Mouse (Mus musculus) small intestine, adult 2 months (tissue): ENCODE results near the gene Ctsg.

Source experiments
- CTCF ChIP-seq: fragments of 200-500 bp; IDR thresholded peaks from 2 replicates; pipeline ENCODE4 v1.5.1; 2012; ENCODE audit warnings: low read depth, mild to moderate bottlenecking, control low read depth, inconsistent platforms, low read length, moderate library complexity, mixed read lengths; ENCODE audit not compliant: insufficient replicate concordance, insufficient read length; ENCODE audit errors: extremely low read depth
- POLR2A ChIP-seq: fragments of 200-500 bp; IDR thresholded peaks from 2 replicates; pipeline ENCODE4 v1.6.1; 2012; ENCODE audit warnings: low read depth, mild to moderate bottlenecking, control low read depth, inconsistent platforms, low read length, moderate library complexity

DNA sequence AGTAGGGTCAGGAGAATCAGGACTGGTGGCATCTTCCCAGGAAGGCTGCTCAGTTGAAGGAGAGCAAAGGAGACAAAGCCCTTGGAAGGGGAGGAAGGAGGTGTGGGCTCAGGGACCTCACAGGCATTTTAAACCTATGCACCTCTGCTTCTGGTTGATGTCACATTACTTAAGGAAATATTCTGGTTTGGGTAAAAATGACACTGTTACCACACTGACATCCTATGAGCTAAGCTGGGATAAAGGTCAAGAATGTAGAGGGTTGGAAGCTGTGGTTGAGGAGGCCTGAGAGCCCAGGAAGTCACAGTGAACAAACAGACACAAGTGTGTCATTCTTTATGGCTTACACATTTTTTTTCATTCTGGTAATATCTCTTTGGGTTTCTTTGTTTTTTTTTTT lies 18.2 kb upstream of the Ctsg start, which contains the start of gene Gzme:
- TF ChIP-seq CTCF = no peak
- TF ChIP-seq POLR2A = no peak
